Mouse (Mus musculus): ENCODE measurements at regions not wholly inside any gene's neighbourhood (a gene's known extent, or its start where the extent isn't known, plus 50 kb on each side); places are given as distances from the start of the nearest gene placed in this dataset.

DNA sequence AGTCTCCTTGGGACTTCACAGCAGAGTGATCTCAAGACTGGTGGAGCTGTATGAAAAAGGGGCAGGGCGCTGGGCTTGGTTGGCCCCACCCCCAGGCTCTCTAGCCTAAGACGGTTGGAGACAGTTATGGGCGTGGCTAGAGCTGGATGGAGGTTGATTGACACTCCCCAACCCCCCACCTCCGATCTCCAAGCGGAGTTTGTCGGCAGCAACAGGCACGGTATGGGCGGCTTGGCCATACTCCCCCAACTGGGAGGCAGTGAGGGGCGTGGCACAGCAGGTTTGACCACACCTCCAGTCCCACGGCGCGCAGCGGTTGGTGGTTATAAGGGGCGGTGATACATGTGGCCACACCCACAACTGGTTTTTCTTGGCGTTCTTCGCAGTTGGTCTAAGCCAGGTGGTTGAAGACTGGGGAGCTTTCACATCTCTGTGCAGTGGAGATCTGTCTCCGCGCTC is 120.8 kb upstream of the Lemd2 start:
- TF ChIP-seq CTCF (IDR thresholded peaks at IDR 0.05; ENCODE audit: borderline replicate concordance, insufficient read depth, low read length) (no peak), POLR2A (IDR thresholded peaks at IDR 0.05; ENCODE audit: low read depth, low read length) (no peak)
- H3K27ac ChIP-seq (ENCODE audit: insufficient read depth, low read length) = no peak overlapping the region
- H3K4me1 ChIP-seq (ENCODE audit: control insufficient read depth, insufficient read depth, low read length) = no peaks in the 10 kb centered on the region
- H3K4me3 ChIP-seq (ENCODE audit: insufficient read depth, low read length) = no peak overlapping the region

DNA sequence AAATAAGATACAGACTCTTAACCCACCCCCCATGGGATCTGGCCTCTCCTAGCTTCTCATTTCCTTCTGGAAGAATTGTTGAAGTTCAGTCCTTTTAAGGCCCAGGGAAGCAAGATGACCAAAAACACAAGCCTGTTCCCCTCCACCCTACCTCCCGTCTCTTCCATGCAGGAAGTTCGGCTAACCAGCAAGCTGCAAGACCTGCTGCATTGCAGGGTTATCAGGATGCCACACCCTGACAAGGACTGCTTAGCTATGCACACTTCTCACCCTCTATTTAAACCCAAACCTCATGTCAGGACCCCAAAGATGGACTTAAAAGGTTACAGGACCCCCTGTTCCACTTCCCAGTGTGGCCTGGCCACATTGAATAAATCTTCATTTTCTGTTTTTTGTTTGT is 119.2 kb upstream of the Lemd2 start:
- Histone ChIP-seq H3K4me3 (ENCODE audit: insufficient read depth, low read length) (no peak overlapping the region), H3K4me1 (ENCODE audit: control insufficient read depth, insufficient read depth, low read length) (no peaks in the 10 kb centered on the region), H3K27ac (ENCODE audit: insufficient read depth, low read length) (no peak overlapping the region)
- TF ChIP-seq POLR2A (IDR thresholded peaks at IDR 0.05; ENCODE audit: low read depth, low read length) (no peak), CTCF (IDR thresholded peaks at IDR 0.05; ENCODE audit: borderline replicate concordance, insufficient read depth, low read length) (no peak)

GRCm38 (mm10) chr17:27322891-27323509 is 118.7 kb upstream of the Lemd2 start:
- Histone ChIP-seq H3K4me3 (ENCODE audit: insufficient read depth, low read length) (no peak overlapping the region), H3K4me1 (ENCODE audit: control insufficient read depth, insufficient read depth, low read length) (no peaks in the 10 kb centered on the region; the same call in 1 of the 2 replicates), H3K27ac (ENCODE audit: insufficient read depth, low read length) (no peak overlapping the region)
- no peak for TF ChIP-seq CTCF (IDR thresholded peaks at IDR 0.05; ENCODE audit: borderline replicate concordance, insufficient read depth, low read length)

- Histone ChIP-seq H3K4me1 (ENCODE audit: control insufficient read depth, insufficient read depth, low read length) (peaks cover 3% of the 10 kb centered on the region; the same call in 1 of the 2 replicates), H3K27ac (ENCODE audit: insufficient read depth, low read length) (no peak overlapping the region), H3K4me3 (ENCODE audit: insufficient read depth, low read length) (no peak overlapping the region)
- TF ChIP-seq CTCF (IDR thresholded peaks at IDR 0.05; ENCODE audit: borderline replicate concordance, insufficient read depth, low read length) = no peak
- no peak for TF ChIP-seq POLR2A (IDR thresholded peaks at IDR 0.05; ENCODE audit: low read depth, low read length)
These were observed 114.9 kb upstream of the Lemd2 start for GRCm38 (mm10) chr17:27318969-27319695.

- TF ChIP-seq CTCF (IDR thresholded peaks at IDR 0.05; ENCODE audit: borderline replicate concordance, insufficient read depth, low read length) (no peak), POLR2A (IDR thresholded peaks at IDR 0.05; ENCODE audit: low read depth, low read length) (no peak)
- Histone ChIP-seq H3K27ac (ENCODE audit: insufficient read depth, low read length) (no peak overlapping the region), H3K4me1 (ENCODE audit: control insufficient read depth, insufficient read depth, low read length) (peaks cover 3% of the 10 kb centered on the region; the same call in 1 of the 2 replicates), H3K4me3 (ENCODE audit: insufficient read depth, low read length) (no peak overlapping the region)
These were observed 113.5 kb upstream of the Lemd2 start for GRCm38 (mm10) chr17:27317576-27318277.

GRCm38 (mm10) chr17:27316711-27317575 is 112.7 kb upstream of the Lemd2 start:
- TF ChIP-seq POLR2A (IDR thresholded peaks at IDR 0.05; ENCODE audit: low read depth, low read length) = no peak
- no peak for TF ChIP-seq CTCF (IDR thresholded peaks at IDR 0.05; ENCODE audit: borderline replicate concordance, insufficient read depth, low read length)
- H3K4me1 ChIP-seq (ENCODE audit: control insufficient read depth, insufficient read depth, low read length) = peaks cover 3% of the 10 kb centered on the region; the same call in 1 of the 2 replicates
- H3K27ac ChIP-seq (ENCODE audit: insufficient read depth, low read length) = no peak overlapping the region
- no peak overlapping the region for H3K4me3 ChIP-seq (ENCODE audit: insufficient read depth, low read length)

- Histone ChIP-seq H3K27ac (ENCODE audit: insufficient read depth, low read length) (no peak overlapping the region), H3K4me3 (ENCODE audit: insufficient read depth, low read length) (no peak overlapping the region), H3K4me1 (ENCODE audit: control insufficient read depth, insufficient read depth, low read length) (peaks cover 3% of the 10 kb centered on the region; the same call in 1 of the 2 replicates)
- TF ChIP-seq POLR2A (IDR thresholded peaks at IDR 0.05; ENCODE audit: low read depth, low read length) = no peak
- no peak for TF ChIP-seq CTCF (IDR thresholded peaks at IDR 0.05; ENCODE audit: borderline replicate concordance, insufficient read depth, low read length)
These were observed 111.8 kb upstream of the Lemd2 start for GRCm38 (mm10) chr17:27315947-27316628.

- Histone ChIP-seq H3K27ac (ENCODE audit: insufficient read depth, low read length) (no peak overlapping the region), H3K4me1 (ENCODE audit: control insufficient read depth, insufficient read depth, low read length) (peaks cover 3% of the 10 kb centered on the region; the same call in 1 of the 2 replicates), H3K4me3 (ENCODE audit: insufficient read depth, low read length) (no peak overlapping the region)
- TF ChIP-seq CTCF (IDR thresholded peaks at IDR 0.05; ENCODE audit: borderline replicate concordance, insufficient read depth, low read length) = no peak
- no peak for TF ChIP-seq POLR2A (IDR thresholded peaks at IDR 0.05; ENCODE audit: low read depth, low read length)
These were observed 111.2 kb upstream of the Lemd2 start for GRCm38 (mm10) chr17:27315428-27315827.

All from embryonic fibroblast, embryonic 13.5 days (primary cell).